Mouse (Mus musculus): ENCODE measurements around the gene Rps2.
A peak's percentile ranks its signal among the peaks of the same experiment; 100 is the strongest.

The Rps2 gene

GRCm38 (mm10) chr17:24733434-24734050 is 15.6 kb downstream of the Rps2 start:
- no peak for DNase-seq (ENCODE audit: low read depth, low spot score)
- no peaks in the 10 kb centered on the region for H3K27me3 ChIP-seq (ENCODE audit: control insufficient read depth, insufficient read depth, low read length, poor library complexity, severe bottlenecking)
- H3K36me3 ChIP-seq (ENCODE audit: control insufficient read depth, insufficient read depth, low read length, poor library complexity, severe bottlenecking) = no peaks in the 10 kb centered on the region

GRCm38 (mm10) chr17:24734513-24734912 is 16.6 kb downstream of the Rps2 start:
- Histone ChIP-seq H3K27me3 (ENCODE audit: control insufficient read depth, insufficient read depth, low read length, poor library complexity, severe bottlenecking) (no peaks in the 10 kb centered on the region), H3K36me3 (ENCODE audit: control insufficient read depth, insufficient read depth, low read length, poor library complexity, severe bottlenecking) (no peaks in the 10 kb centered on the region)
- no peak for DNase-seq (ENCODE audit: low read depth, low spot score)

GRCm38 (mm10) chr17:24735446-24735845 is 17.5 kb downstream of the Rps2 start:
- no peak for DNase-seq (ENCODE audit: low read depth, low spot score)
- Histone ChIP-seq H3K36me3 (ENCODE audit: control insufficient read depth, insufficient read depth, low read length, poor library complexity, severe bottlenecking) (no peaks in the 10 kb centered on the region), H3K27me3 (ENCODE audit: control insufficient read depth, insufficient read depth, low read length, poor library complexity, severe bottlenecking) (no peaks in the 10 kb centered on the region)

GRCm38 (mm10) chr17:24736330-24737051 is 18.6 kb downstream of the Rps2 start, which contains the start of gene Msrb1:
Msrb1 (plus strand) TSS chr17:24736642.
- no peaks in the 10 kb centered on the region for H3K27me3 ChIP-seq (ENCODE audit: control insufficient read depth, insufficient read depth, low read length, poor library complexity, severe bottlenecking)
- peak; percentile 95 for DNase-seq (ENCODE audit: low read depth, low spot score)
- no peaks in the 10 kb centered on the region for H3K36me3 ChIP-seq (ENCODE audit: control insufficient read depth, insufficient read depth, low read length, poor library complexity, severe bottlenecking)

GRCm38 (mm10) chr17:24737135-24737810 is 19.4 kb downstream of the Rps2 start:
- no peaks in the 10 kb centered on the region for H3K36me3 ChIP-seq (ENCODE audit: control insufficient read depth, insufficient read depth, low read length, poor library complexity, severe bottlenecking)
- H3K27me3 ChIP-seq (ENCODE audit: control insufficient read depth, insufficient read depth, low read length, poor library complexity, severe bottlenecking) = no peaks in the 10 kb centered on the region
- no peak for DNase-seq (ENCODE audit: low read depth, low spot score)

- Histone ChIP-seq H3K27me3 (ENCODE audit: control insufficient read depth, insufficient read depth, low read length, poor library complexity, severe bottlenecking) (no peaks in the 10 kb centered on the region), H3K36me3 (ENCODE audit: control insufficient read depth, insufficient read depth, low read length, poor library complexity, severe bottlenecking) (no peaks in the 10 kb centered on the region)
- DNase-seq (ENCODE audit: low read depth, low spot score) = no peak
Measured at GRCm38 (mm10) chr17:24738238-24738637, 20.3 kb downstream of the Rps2 start.

GRCm38 (mm10) chr17:24739926-24740325 is 22.0 kb downstream of the Rps2 start:
- H3K36me3 ChIP-seq (ENCODE audit: control insufficient read depth, insufficient read depth, low read length, poor library complexity, severe bottlenecking) = no peaks in the 10 kb centered on the region
- H3K27me3 ChIP-seq (ENCODE audit: control insufficient read depth, insufficient read depth, low read length, poor library complexity, severe bottlenecking) = no peaks in the 10 kb centered on the region
- DNase-seq (ENCODE audit: low read depth, low spot score) = no peak

- no peak for DNase-seq (ENCODE audit: low read depth, low spot score)
- no peaks in the 10 kb centered on the region for H3K36me3 ChIP-seq (ENCODE audit: control insufficient read depth, insufficient read depth, low read length, poor library complexity, severe bottlenecking)
- no peaks in the 10 kb centered on the region for H3K27me3 ChIP-seq (ENCODE audit: control insufficient read depth, insufficient read depth, low read length, poor library complexity, severe bottlenecking)
Measured at GRCm38 (mm10) chr17:24742307-24742706, 24.4 kb downstream of the Rps2 start.

- DNase-seq (ENCODE audit: low read depth, low spot score) = no peak
- Histone ChIP-seq H3K36me3 (ENCODE audit: control insufficient read depth, insufficient read depth, low read length, poor library complexity, severe bottlenecking) (no peaks in the 10 kb centered on the region), H3K27me3 (ENCODE audit: control insufficient read depth, insufficient read depth, low read length, poor library complexity, severe bottlenecking) (no peaks in the 10 kb centered on the region)
Measured at GRCm38 (mm10) chr17:24743896-24744295, 26.0 kb downstream of the Rps2 start.

GRCm38 (mm10) chr17:24744381-24744780 is 26.5 kb downstream of the Rps2 start:
- DNase-seq (ENCODE audit: low read depth, low spot score) = no peak
- Histone ChIP-seq H3K27me3 (ENCODE audit: control insufficient read depth, insufficient read depth, low read length, poor library complexity, severe bottlenecking) (no peaks in the 10 kb centered on the region), H3K36me3 (ENCODE audit: control insufficient read depth, insufficient read depth, low read length, poor library complexity, severe bottlenecking) (no peaks in the 10 kb centered on the region)

- no peaks in the 10 kb centered on the region for H3K36me3 ChIP-seq (ENCODE audit: control insufficient read depth, insufficient read depth, low read length, poor library complexity, severe bottlenecking)
- no peaks in the 10 kb centered on the region for H3K27me3 ChIP-seq (ENCODE audit: control insufficient read depth, insufficient read depth, low read length, poor library complexity, severe bottlenecking)
- DNase-seq (ENCODE audit: low read depth, low spot score) = peak; percentile 94
Measured at GRCm38 (mm10) chr17:24745526-24746497, 27.9 kb downstream of the Rps2 start.

GRCm38 (mm10) chr17:24746986-24747385 is 29.1 kb downstream of the Rps2 start:
- no peak for DNase-seq (ENCODE audit: low read depth, low spot score)
- H3K36me3 ChIP-seq (ENCODE audit: control insufficient read depth, insufficient read depth, low read length, poor library complexity, severe bottlenecking) = no peaks in the 10 kb centered on the region

GRCm38 (mm10) chr17:24751528-24751927 is 33.6 kb downstream of the Rps2 start:
- no peaks in the 10 kb centered on the region for H3K36me3 ChIP-seq (ENCODE audit: control insufficient read depth, insufficient read depth, low read length, poor library complexity, severe bottlenecking)
- DNase-seq (ENCODE audit: low read depth, low spot score) = no peak
- H3K27me3 ChIP-seq (ENCODE audit: control insufficient read depth, insufficient read depth, low read length, poor library complexity, severe bottlenecking) = no peaks in the 10 kb centered on the region; the same call in 1 of the 2 replicates

More at GRCm38 (mm10) chr17:24746986-24747385, 29.1 kb downstream of the Rps2 start:
- H3K27me3 ChIP-seq (ENCODE audit: control insufficient read depth, insufficient read depth, low read length, poor library complexity, severe bottlenecking) = no peaks in the 10 kb centered on the region

All from splenic B cell, adult 2 months (primary cell).